Mouse (Mus musculus) MEL-GATA-1-ER (cell line): ENCODE measurements around the gene Gm20509.
A peak's percentile ranks its signal among the peaks of the same experiment; 100 is the strongest.
"Not testable (repeated sequence)": the region's sequence is repeated elsewhere in the genome, so short reads cannot be mapped to it uniquely, and the experiment has no call there.

ENCODE experiments used
- DNase-seq: peaks from one replicate; pipeline ENCODE4 v3.0.0-alpha.2; 2012; ENCODE audit warnings: low read depth; ENCODE audit errors: extremely low read depth

Gm20509 gene

DNA sequence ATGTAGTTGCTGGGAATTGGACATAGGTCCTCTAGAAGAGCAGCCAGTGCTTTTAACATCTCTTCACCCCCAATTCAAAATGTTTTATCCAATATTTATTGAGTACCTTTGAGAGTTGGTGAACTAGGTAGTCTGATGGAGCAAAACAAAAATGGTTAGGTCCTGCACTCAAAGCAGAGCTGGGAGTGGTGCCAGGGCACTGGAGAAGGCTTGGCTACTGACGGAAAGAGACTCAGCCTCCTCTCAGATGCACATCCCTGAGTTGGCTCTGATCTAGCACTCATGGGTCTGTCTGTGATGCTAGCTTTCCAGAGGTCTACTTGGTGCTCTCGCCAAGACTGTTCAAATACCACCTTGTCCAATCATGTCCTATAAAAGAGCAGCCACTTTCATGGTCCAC, 4.4 kb upstream of the Gm20509 start:
- no peak for DNase-seq

DNA sequence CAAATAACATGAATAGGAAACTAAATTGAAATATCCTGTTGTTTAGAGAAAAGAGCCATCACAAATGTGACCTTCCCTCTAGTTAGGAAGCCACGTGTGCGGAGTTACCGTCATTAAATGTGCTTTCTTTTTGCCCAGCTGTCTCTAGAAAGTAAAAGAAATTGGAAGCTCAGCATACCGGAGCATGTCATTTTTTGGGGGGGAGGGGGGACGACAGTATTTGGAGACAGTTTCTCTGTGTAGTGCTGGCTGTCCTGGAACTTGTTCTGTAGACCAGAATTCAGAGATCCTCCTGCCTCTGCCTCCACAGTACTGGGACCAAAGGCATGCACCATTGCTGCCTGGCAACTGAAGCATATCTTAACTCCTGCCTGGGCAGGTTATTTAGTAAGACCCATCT, 734 bp upstream of the Gm20509 start, which contains the start of gene Khdc3:
TSS of gene Khdc3 (plus strand) at position 301 of the 400 bp plus-strand sequence.
- no peak for DNase-seq

DNA sequence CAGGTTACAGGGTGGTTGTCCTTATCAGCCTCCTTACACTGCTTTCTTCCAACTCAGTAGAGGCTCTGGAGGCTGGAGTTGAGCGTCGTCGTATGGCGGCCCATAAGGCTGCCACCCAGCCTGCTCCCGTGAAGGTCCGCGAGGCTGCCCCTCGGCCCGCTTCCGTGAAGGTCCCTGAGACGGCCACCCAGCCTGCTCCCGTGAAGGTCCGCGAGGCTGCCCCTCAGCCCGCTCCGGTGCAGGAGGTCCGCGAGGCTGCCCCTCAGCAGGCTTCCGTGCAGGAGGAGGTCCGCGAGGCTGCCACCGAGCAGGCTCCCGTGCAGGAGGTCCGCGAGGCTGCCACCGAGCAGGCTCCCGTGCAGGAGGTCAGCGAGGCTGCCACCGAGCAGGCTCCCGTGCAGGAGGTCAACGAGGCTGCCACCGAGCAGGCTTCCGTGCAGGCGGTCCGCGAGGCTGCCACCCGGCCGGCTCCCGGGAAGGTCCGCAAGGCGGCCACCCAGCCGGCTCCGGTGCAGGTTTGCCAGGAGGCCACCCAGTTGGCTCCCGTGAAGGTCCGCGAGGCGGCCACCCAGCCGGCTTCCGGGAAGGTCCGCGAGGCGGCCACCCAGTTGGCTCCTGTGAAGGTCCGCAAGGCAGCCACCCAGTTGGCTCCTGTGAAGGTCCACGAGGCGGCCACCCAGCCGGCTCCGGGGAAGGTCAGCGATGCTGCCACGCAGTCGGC, 1.0 kb downstream of the Gm20509 start:
- DNase-seq, result no peak

DNA sequence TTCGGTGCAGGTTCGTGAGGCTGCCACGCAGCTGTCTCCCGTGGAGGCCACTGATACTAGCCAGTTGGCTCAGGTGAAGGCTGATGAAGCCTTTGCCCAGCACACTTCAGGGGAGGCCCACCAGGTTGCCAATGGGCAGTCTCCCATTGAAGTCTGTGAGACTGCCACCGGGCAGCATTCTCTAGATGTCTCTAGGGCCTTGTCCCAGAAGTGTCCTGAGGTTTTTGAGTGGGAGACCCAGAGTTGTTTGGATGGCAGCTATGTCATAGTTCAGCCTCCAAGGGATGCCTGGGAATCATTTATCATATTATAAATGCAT, 1.6 kb downstream of the Gm20509 start:
- DNase-seq, result no peak

DNA sequence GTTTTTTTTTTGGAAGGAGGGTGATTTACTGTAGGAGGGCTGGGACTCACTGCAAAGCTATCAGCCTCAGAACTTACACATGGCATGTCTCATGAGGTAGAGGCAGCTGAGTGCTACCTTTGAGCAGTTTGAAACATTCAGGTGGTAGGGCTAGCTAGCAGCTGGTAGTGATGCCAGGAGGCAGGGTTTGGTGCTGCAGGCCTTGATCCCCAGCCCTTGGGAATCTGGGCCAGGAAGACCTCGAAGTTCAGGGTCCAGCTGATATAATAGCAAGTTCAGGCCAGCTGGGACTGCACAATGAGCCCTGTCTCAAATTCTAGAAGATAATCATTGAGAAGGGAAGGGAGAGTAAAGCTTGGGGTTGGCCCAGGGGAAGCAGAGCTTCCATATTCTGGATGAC, 2.9 kb downstream of the Gm20509 start:
- DNase-seq, result no peak

DNA sequence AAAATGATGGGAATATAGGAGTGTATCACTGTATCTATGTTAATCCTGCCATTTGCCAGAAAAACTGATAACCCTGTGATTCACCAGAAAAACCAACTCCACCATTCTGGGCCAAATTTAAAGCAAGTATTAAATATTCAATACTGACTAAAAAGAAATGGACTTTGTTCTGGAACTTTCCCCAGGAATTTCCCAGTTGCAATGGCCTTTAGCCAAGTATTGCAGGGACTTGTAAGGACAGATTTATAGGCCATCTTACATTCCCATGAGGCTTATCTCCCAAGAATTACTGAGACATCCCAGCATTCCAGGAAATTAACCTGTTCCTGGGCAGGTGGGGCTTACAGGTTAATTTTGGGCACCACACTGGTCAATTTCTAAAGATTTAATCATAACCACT, 3.5 kb downstream of the Gm20509 start:
- no peak for DNase-seq

DNA sequence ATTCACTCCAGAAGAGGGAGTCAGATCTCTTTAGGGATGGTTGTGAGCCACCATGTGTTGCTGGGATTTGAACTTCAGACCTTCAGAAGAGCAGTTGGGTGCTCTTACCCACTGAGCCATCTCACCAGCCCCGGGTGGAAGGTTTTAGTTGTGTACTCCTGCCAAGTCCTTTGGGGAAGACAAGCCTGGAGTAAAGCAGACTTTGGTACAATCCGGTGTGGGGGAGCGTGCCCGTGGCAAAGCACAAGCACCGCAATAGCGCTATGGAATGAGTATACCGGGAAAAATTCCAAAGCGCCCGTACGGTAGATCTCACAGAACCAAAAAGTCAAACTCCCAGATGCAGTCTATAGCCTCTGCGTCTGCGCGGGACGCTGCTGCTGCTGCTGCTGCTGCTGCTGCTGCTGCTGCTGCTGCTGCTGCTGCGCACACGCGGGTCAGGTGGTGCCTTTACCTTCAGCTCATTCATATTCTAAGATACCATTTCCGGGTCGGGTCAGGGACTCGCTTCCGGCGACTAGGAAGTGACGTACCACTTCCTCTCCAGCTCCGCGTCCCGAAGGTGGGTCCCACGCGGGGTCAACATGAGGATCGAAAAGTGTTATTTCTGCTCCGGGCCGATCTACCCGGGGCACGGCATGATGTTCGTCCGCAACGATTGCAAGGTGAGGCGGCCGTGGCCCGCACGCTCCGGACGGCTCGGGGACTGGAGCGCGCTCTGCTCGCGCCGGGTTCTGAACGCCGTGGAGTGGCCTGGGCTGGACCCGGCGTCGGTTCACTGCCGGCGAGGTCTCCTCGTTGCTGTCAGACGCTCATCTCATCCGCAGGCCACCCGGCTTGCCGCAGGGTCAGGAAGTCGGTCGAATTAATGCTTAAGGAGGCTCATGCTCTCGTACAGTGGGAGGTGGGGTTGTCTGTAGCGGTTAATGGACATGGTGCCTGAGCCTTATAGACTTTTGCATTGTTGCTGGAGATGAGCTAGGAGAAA, 10.9 kb downstream of the Gm20509 start, which contains the start of gene Rsl24d1:
TSS of gene Rsl24d1 (plus strand) at position 508 of the 988 bp plus-strand sequence.
- DNase-seq, result peak; percentile 86

DNA sequence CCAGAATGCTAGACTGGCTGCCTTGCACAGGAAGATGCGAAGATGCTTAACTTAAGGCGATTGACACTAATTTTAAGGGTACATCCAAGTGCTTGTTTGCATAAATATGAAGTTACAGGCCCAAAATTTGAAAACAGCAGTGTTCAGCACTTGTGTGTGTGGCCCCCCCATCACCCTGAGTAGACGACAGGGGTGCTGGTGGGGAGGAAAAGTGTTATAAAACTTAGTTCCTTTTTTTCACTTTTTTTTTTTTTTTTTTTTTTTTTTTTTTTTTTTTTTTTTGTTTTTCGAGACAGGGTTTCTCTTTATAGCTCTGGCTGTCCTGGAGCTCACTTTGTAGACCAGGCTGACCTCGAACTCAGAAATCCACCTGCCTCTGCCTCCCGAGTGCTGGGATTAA, 14.4 kb downstream of the Gm20509 start:
- not testable (repeated sequence) for DNase-seq

DNA sequence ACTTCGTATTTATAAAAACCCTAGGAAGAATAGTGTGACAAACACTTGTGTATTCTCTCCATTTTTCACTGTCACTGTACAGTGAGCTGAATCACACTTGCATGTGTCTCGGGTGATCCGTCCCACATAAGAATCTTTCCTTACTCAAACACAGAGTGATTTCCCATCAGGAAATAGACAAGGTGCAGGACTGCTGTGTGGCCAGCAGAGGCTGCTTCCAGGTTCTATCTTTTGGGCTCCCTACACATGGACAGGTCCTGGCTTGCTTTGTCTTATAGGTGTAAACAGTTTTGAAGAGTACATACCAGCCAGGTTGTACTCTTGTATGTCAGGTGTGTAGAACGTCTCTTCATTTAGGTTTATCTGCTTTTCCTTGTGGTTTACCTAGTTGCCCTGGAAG, 15.7 kb downstream of the Gm20509 start:
- no peak for DNase-seq

DNA sequence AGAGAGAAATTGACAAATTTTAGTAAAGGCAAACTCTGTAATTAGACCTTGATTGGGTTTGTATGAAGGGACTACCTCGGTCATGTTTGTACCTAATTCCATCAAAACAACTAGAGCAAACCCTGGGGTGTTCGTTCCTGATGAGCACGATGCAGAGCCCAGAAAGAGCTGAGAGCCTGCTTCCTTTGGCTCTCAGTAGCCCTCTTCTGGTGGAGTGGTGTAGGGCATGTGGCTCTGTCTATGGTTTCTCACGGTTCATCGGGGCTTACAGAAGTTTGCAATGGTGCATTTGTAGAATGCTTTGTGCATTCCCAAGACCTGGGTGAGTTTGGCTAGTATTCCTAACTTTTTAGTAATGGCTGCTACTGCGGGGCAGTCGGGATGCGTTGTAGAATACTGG, 19.5 kb downstream of the Gm20509 start:
- no peak for DNase-seq

DNA sequence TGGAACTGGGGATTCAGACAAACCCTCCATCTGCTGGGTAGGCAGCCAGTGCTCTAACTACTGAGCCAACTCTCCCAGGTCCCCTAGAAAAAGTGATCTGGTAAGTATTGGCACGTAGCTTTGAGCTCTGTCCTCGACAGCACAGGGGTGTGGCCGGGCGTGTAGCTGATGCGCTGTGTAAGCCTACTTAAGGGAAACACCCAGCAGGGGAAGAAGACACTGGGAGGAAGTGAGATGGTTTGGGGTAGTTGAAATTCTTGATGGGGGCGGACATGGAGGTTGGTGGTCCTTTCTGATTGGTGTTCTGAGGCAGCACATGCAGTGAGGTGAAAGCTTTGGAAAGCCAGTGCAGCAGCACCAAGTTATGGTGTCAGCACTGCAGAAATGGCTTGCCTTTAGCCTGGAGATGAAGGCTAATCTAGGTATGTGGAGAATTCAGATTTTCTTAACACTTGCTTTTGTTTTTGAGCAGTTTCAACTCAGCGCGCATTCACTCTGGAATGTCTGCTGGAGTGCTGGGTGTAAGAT, 22.8 kb downstream of the Gm20509 start:
- DNase-seq, result no peak

DNA sequence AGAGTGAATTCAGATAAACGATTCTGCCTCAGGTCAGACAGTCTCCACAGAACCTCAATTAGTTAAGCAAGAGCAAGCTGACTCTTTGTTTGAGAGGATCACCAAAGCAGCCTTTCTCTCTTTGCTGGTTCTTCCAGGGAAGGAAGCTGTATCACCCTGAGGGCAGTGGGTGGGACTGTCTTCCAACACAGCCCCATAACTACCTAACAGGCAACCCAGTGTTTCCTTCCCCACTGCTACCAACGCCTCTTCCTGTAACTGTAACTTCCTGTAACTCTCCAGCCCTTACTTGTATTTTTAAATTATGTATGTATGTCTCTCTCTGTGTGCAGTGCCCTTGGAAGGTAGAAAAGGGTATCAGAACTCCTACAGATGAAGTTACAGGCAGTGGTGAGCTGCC, 25.2 kb downstream of the Gm20509 start:
- no peak for DNase-seq

DNA sequence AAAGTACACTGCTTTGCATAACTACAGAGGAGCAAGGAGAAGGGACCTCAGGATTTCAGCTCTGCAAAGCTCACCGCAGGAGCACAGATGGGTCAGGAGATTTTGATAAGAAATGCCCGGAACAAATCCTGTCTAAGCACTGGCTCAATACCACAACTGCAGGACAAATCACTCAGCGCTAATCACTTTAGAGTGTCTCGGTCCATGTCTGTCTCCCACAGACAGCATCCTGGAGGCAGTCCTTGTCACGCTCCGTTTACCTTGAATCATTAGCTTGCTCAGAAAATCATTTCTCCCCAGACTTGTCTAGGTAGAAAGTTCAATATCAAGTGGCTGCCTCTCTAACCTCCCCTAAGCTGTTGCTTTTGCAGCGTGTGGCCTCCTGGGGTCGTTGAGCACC, 27.6 kb downstream of the Gm20509 start:
- no peak for DNase-seq

DNA sequence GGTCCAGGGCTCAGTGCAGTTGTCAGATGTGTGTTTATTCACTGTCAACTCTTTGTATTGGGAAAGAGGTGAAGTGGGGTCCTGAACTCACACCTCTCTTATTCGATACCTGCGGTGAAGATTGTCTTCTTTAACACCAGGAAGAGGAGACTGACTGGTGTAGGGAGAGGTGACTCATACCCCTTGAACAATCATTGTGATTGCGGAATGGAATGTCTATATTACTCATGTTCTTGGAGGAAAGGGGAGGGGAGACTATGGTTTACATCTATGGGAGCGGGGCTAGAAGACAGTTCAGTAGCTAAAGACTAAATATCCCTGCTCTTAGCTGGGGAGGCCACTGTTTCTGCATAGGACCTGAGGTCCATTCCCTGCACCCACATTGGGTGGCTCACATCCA, 28.3 kb downstream of the Gm20509 start:
- DNase-seq, result no peak

DNA sequence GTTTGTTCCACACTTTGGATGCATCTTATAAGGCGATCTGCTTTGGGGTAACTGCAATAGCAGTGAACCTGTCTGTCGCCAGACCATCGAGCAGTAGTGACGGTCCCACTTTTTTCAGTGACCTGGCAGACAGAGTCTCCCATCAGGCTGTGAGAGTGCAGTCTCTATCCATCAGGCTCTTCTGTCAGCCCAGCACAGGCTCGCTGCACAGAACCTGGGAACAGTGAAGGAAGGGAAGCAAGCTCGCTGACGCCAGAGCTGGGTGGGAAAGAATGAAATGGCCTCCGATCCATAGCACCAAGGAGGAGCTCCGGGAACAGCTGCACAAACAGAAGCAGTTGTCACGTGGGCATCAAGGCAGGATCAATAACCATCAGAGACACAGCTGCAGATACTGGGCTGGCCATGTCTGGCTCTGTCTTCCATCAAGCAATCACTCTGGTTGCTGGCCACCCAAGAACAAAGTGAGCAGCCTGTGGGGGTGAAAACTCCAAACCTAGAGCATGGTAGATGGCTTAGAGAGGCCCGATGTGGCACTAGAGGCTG, 35.1 kb downstream of the Gm20509 start:
- DNase-seq, result no peak

DNA sequence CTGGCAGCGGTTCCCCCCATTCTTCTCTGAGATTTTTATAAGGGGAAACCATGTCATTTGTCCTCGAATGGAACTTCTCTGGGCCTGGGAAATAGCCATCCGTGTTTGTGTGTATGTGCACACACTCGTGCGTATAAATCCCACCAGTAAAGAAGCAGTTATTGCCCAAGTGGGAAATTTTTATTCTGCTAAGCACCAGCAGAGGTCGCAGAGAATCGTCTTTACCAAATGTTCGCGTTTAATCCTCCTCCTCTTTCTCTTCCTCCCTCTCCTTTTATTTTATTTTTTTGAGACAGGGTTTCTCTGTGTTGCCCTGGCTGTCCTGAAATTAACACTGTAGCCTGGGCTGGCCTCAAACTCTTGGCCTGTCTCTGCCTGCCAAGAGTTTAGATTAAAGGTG, 52.1 kb downstream of the Gm20509 start:
- no peak for DNase-seq

DNA sequence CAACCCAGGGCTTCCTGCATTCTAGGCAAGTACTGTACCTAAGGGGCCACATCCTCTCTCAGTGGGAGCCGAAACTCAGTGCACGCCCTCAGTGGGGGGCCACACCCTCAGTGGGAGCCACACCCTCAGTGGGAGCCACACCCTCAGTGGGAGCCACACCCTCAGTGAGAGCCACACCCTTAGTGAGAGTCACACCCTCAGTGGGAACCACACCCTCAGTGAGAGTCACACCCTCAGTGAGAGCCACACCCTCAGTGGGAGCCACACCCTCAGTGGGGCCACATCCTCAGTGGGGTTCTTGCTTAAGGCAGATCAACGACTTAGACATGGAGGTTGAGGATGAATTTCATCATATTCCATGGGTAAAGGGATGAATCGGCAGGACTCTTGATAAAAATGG, 55.7 kb downstream of the Gm20509 start:
- DNase-seq, result no peak

DNA sequence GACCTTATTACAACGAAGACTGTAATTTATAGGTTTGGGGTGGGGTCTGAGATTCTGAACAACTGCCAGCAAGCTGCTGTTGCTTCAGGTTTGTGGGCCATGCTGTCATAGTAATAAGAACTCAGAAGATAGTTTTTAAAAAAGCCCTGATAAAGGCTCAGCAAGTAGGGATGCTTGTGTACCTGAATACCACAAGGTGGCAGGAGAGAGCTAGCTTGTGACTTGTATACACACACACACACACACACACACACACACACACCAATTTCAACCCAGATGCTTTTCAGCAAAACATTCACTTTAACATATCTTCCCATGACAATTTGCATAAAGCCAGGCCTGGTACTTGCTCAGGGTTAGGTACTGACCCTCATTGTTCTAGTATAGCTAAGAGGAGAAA, 57.0 kb downstream of the Gm20509 start:
- DNase-seq, result peak; percentile 50

DNA sequence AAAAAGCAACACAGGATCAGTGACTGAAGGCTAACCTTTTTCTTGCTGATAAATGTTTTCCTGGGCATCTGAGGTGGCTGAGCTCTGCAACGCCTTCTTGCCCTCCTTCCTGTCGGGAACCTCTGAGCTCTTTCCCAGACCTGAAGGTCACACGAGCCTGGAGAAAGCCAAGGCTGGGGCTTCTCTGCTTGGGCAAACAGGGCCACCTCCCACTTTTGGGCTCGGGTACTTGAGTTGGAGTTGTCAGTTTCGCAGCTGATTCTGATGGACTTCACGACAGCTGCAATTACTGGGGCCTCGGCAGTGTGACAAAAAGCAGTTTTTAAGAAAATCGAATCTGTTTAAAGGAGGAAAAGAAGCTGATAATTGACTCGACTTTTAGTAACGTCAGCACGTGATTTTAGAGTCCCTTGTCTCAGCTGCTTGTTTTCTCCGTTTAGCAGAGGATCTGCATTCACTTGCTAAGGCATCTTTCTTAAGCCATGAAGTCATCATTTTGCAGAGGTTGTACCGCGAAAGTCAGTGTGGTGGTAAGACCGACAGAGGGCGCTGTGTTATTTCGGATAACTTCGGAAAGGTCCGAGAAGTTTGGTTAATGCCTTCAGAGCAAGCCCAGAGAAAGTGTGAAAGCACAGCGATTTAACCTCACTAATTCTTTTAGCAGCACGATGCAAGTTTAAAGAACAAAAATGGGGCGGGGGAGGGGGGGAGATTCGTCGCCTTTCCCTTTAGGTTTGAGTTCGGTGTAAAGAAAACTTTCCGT, 60.5 kb downstream of the Gm20509 start:
- DNase-seq, result peak; percentile 72

DNA sequence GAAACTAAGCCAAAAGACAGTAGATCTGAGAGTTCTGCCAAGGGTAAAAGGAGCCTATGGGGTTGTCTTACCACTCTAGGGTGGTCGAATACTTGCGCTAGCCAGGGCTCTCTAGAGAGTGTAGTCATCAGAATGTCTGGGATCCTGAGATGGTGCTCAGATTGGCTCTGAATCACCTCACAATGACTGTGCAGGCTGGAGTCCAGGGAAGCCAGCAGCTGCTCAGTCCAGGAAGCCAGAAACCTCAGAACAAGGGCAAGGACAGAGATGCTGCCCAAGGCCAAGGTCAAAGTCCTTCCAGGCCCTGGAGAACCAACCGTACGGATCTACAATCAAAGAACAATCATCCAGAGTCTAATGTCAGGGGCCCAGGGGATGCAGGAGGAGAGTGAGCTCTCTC, 63.4 kb downstream of the Gm20509 start:
- DNase-seq, result no peak
